Mouse (Mus musculus) testis, adult 2 months (tissue): ENCODE measurements at regions not wholly inside any gene's neighbourhood (a gene's known extent, or its start where the extent isn't known, plus 50 kb on each side); places are given as distances from the start of the nearest gene placed in this dataset.

ENCODE experiments used
- CTCF ChIP-seq: fragments of 200-500 bp; IDR thresholded peaks from 2 replicates; pipeline ENCODE4 v1.5.1; 2012; ENCODE audit warnings: low read depth, mild to moderate bottlenecking, inconsistent platforms, low read length, moderate library complexity; ENCODE audit not compliant: control insufficient read depth, insufficient read depth, insufficient replicate concordance
- POLR2A ChIP-seq: fragments of 200-500 bp; IDR thresholded peaks from 2 replicates; pipeline ENCODE4 v1.6.1; 2012; ENCODE audit warnings: low read depth, mild to moderate bottlenecking, inconsistent platforms, low read length, moderate library complexity; ENCODE audit not compliant: control insufficient read depth

DNA sequence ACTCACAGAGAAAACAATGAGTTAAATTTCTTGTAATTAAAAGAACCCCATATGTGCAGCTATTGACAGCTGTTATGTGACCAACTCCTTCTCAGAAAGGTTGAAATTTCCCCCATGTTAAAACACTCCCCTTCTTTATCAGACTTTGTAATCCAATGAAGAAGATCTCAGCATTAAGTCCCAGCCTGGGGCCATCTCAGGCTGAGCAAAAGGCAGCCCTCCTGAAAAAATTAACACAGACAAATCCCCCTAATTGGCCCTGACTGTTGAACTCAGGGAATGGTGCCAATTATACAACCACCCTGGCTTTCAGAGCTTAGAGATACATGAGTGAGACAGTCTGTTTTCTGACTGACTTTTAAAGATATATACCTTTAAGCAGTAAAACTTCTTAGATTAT is 454.9 kb upstream of the Atp11b start:
- TF ChIP-seq CTCF (no peak), POLR2A (no peak)
